Mouse (Mus musculus): ENCODE results near the gene Dlk2. TPM values are rescaled to one million over a fixed set of nuclear protein-coding genes. Genes with fewer than 3 reads are reported as not detected.

Gene Dlk2
- 1.5 and 2.0 TPM in 2 replicates for polyA plus RNA-seq (2016; fragmentation: Nextera tagmentation; extraction: Ambion mirVana)

DNA sequence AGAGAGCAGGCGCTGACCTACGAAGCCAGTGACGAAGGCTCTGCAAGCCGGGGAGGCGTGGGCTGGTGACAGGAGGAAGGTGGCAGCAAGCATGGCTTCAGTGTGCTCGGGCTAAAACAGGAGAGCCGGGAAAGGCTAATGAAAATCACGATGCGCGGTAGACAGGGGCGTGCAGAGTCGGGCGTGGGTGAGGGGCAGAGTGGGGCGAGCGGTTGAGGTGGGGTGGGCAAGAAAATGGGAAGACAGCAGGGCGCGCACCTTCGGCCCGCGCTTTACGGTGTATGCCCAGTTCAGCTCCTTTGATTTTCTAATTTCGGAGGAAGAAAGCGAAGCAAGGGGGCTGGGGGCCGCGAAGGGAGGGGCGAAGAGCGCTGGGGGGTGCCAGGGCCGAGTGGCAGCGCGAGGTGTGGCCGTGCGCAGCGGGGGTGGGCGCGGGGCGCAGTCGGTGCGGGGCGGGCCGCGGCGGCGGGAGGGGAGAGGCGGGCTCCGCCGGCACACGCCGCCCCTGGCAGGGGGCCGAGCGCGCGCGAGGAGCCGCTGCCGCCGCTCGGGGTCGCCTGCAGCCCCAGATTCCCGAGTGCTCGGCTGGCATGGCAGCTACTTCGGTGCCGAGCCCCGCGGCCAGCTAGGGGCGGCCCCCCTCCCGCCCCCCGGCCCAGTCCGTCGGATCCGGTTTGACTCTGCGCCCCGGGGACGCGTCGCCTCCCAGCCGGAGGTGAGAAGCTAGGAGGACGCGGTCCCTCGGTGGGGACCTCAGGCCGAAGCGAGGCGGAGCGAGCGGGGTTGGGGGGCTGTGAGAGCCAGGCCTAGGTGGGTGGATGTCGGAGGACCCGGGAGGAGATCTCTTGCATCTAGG lies at the start of gene Dlk2:
Gene Dlk2, plus strand, starts transcription at position 58 of the 856 bp plus-strand sequence.
- no peaks in the 10 kb centered on the region for H3K9me3 ChIP-seq
- no peaks in the 10 kb centered on the region for H3K36me3 ChIP-seq (replicated peaks)
- peak within 1 kb of the TSS; percentile 100 for H3K4me2 ChIP-seq
- H3K4me3 ChIP-seq (replicated peaks) = peak within 1 kb of the TSS; percentile 63
- no peak within 1 kb of the TSS for H3K27ac ChIP-seq
- peak; percentile 56 for ATAC-seq (ENCODE audit: low FRiP score)
- H3K9ac ChIP-seq = peak within 1 kb of the TSS; percentile 69
- under 1% methylated on average over 65 of the region's 86 CpGs for WGBS
- H3K4me1 ChIP-seq = peaks cover 23% of the 10 kb centered on the region
- peaks cover 74% of the 10 kb centered on the region for H3K27me3 ChIP-seq

GRCm38 (mm10) chr17:46247512-46248188 lies 49.6 kb upstream of the Dlk2 start, which contains the start of the genes Polr1c and Yipf3:
TSS of gene Polr1c (minus strand) at chr17:46248054.
TSS of gene Yipf3 (plus strand) at chr17:46248080.
- no peaks in the 10 kb centered on the region for H3K9me3 ChIP-seq
- H3K4me1 ChIP-seq = peaks cover 23% of the 10 kb centered on the region
- H3K27me3 ChIP-seq = no peaks in the 10 kb centered on the region
- under 1% methylated on average over 53 of the region's 53 CpGs for WGBS
- peak within 1 kb of the TSS; percentile 92 for H3K4me3 ChIP-seq (replicated peaks)
- H3K36me3 ChIP-seq (replicated peaks) = peaks cover 68% of the 10 kb centered on the region
- peak; percentile 94 for ATAC-seq (ENCODE audit: low FRiP score)
- H3K27ac ChIP-seq = peak within 1 kb of the TSS; percentile 84
- H3K4me2 ChIP-seq = peak within 1 kb of the TSS; percentile 76
- peak within 1 kb of the TSS; percentile 94 for H3K9ac ChIP-seq

DNA sequence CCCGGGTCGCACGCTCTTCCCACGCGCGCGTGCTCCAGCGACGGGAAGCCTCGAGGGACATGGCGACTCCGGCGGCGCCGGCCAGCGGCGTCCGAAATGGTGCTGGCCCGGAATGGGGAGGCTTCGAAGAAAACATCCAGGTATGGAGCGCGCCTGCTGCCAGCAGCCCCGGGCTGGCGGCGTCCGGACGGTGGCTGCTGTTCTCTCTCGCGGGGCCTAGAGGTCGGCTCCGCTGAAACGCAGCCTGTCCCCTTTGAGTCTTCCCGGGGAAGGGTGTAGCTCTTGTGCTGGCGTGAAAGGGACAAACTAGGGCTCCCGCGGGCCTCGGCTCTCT lies 49.1 kb upstream of the Dlk2 start:
- H3K4me1 ChIP-seq = peaks cover 24% of the 10 kb centered on the region
- peaks cover 63% of the 10 kb centered on the region for H3K36me3 ChIP-seq (replicated peaks)
- peak overlapping the region; percentile 76 for H3K4me2 ChIP-seq
- peak overlapping the region; percentile 92 for H3K4me3 ChIP-seq (replicated peaks)
- peak overlapping the region; percentile 84 for H3K27ac ChIP-seq
- no peaks in the 10 kb centered on the region for H3K9me3 ChIP-seq
- ATAC-seq (ENCODE audit: low FRiP score) = no peak; the same call in 1 of the 2 replicates
- no peaks in the 10 kb centered on the region for H3K27me3 ChIP-seq
- under 1% methylated on average over 37 of the region's 37 CpGs for WGBS
- H3K9ac ChIP-seq = peak overlapping the region; percentile 94

GRCm38 (mm10) chr17:46251174-46251573 lies 46.0 kb upstream of the Dlk2 start:
- H3K36me3 ChIP-seq (replicated peaks) = peaks cover 33% of the 10 kb centered on the region
- peaks cover 39% of the 10 kb centered on the region for H3K4me1 ChIP-seq
- no peak overlapping the region for H3K9ac ChIP-seq
- H3K27me3 ChIP-seq = peaks cover 22% of the 10 kb centered on the region
- WGBS = 79% methylated on average over 7 of the region's 7 CpGs
- H3K4me2 ChIP-seq = no peak overlapping the region
- no peak for ATAC-seq (ENCODE audit: low FRiP score)
- no peaks in the 10 kb centered on the region for H3K9me3 ChIP-seq
- H3K4me3 ChIP-seq (replicated peaks) = no peak overlapping the region
- no peak overlapping the region for H3K27ac ChIP-seq

DNA sequence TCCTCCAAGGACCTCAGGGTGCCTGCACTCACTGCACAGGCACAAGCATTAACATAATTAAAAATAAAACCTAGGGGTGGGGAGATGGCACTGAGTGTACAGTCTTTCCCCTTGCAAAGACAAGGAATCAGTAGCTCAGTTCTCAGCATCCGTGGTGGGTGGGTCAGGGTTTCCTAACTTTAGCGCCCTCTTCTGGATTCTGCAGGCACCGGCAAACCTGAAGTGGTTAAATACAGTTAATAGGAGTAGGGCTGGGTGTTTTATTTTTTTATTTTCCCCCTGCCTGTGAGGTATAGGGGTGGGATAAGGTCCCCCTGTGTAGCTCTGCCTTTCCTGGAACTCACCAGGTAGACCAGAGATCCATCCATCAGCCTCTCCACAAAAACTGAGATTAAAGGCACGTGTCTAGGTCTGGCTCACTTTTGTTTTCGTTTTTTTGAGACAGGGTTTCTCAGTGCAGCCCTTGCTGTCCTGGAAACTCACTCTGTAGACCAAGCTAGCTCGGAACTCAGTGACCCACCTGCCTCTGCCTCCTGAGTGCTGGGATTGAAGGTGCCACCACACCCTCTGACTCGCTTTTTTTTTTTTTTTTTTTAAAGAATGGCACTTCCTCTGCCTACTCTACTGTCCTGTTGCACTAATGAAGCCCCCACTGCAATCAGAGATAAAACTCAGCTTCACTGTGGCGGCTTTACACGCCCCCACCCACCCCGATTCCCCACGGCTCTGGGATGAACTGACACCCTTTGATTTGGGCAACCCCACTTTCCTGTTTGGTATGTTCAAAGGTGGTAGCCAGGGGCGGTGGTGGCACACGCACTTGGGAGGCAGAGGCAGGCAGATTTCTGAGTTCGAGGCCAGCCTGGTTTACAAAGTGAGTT lies 44.4 kb upstream of the Dlk2 start:
- H3K4me2 ChIP-seq = peak overlapping the region; percentile 99
- H3K9me3 ChIP-seq = no peaks in the 10 kb centered on the region
- H3K27me3 ChIP-seq = peaks cover 23% of the 10 kb centered on the region
- 57% methylated on average over 14 of the region's 14 CpGs for WGBS
- H3K27ac ChIP-seq = no peak overlapping the region; the same call in 1 of the 2 replicates
- ATAC-seq (ENCODE audit: low FRiP score) = 0 out of 2 replicates have a peak, but pooled peaks have one; percentile 0
- H3K4me1 ChIP-seq = peaks cover 31% of the 10 kb centered on the region
- H3K4me3 ChIP-seq (replicated peaks) = peak overlapping the region; percentile 72
- H3K36me3 ChIP-seq (replicated peaks) = peaks cover 46% of the 10 kb centered on the region
- peak overlapping the region; percentile 85 for H3K9ac ChIP-seq

- peak within 1 kb of the TSS; percentile 85 for H3K9ac ChIP-seq
- H3K4me3 ChIP-seq (replicated peaks) = peak within 1 kb of the TSS; percentile 72
- H3K4me2 ChIP-seq = peak within 1 kb of the TSS; percentile 99
- peaks cover 54% of the 10 kb centered on the region for H3K36me3 ChIP-seq (replicated peaks)
- no peaks in the 10 kb centered on the region for H3K9me3 ChIP-seq
- peak; percentile 91 for ATAC-seq (ENCODE audit: low FRiP score)
- H3K27ac ChIP-seq = peak within 1 kb of the TSS; percentile 75
- H3K4me1 ChIP-seq = peaks cover 29% of the 10 kb centered on the region
- H3K27me3 ChIP-seq = peaks cover 23% of the 10 kb centered on the region
- WGBS = 3% methylated on average over 41 of the region's 48 CpGs
Measured at GRCm38 (mm10) chr17:46253452-46254084, 43.7 kb upstream of the Dlk2 start, which contains the start of gene Lrrc73. TSS of gene Lrrc73 (plus strand) at chr17:46253531.

DNA sequence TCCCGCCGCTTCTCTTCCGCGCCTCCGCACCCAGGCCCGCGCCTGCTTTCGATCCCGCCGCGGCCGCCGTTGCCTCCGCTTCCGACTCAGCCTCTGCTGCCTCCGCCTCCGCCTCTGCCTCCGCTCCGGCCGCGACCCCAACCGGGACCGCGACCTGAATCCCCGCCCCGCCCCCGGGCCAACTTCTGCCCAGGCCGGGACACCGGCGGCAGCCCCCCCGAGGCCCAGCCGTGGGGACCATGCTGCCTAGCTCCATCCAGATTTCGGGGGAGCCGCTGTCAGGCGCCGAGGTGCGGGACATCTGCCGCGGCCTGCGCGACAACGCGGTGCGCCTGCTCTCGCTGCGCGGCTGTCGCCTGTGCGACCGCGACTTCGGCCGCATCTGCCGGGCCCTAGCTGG lies 43.1 kb upstream of the Dlk2 start:
- Histone ChIP-seq H3K4me1 (peaks cover 24% of the 10 kb centered on the region), H3K36me3 (replicated peaks) (peaks cover 59% of the 10 kb centered on the region), H3K27ac (peak overlapping the region; percentile 75), H3K4me3 (replicated peaks) (peak overlapping the region; percentile 72), H3K9ac (peak overlapping the region; percentile 85), H3K27me3 (peaks cover 23% of the 10 kb centered on the region), H3K9me3 (no peaks in the 10 kb centered on the region), H3K4me2 (peak overlapping the region; percentile 99)
- under 1% methylated on average over 40 of the region's 54 CpGs for WGBS
- ATAC-seq (ENCODE audit: low FRiP score) = peak; percentile 67

- ATAC-seq (ENCODE audit: low FRiP score) = no peak
Measured at GRCm38 (mm10) chr17:46255147-46255546, 42.1 kb upstream of the Dlk2 start.

DNA sequence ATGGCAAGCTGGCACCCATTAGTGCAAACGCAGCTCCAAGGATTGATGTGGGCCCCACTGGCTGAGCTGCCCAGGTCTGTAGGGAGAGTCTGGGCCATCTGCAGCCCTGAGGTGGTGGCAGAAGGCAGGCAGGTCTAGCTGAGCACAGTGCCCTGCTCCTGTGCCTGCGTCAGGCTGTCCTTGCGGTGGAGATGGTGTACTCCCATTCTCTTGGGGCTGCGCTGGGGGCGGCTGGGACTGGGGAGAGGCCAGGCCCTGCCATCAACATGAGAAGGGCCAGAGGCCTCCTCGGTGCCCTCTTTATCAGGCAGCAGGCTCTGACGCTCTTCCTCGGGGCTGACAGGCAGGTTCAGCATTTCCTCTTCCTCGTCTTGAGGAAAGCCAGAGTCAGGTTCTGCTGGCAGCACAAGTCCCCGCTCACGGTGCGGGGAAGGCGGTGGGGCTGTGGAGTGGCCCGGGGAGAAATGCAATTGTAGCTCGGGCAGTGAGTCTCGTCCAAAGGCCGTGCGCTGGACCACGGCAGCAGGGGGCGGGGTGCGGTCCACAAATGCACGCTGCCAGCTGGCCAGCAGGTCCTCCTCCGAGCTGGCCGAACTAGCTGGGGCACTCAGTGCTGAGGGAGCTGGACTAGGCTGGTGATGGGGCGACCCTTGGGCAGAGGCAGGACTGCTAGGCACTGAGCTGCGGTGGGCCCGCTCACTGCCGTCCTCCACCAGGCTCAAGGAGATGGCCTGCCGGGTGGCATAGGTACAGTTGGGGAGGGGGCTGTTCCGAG lies 38.8 kb upstream of the Dlk2 start:
- peaks cover 15% of the 10 kb centered on the region for H3K4me1 ChIP-seq
- WGBS = 87% methylated on average over 30 of the region's 30 CpGs
- H3K4me2 ChIP-seq = no peak overlapping the region
- no peak overlapping the region for H3K9ac ChIP-seq
- no peak overlapping the region for H3K27ac ChIP-seq
- peaks cover 23% of the 10 kb centered on the region for H3K27me3 ChIP-seq
- no peak for ATAC-seq (ENCODE audit: low FRiP score)
- no peak overlapping the region for H3K4me3 ChIP-seq (replicated peaks)
- no peaks in the 10 kb centered on the region for H3K9me3 ChIP-seq
- peaks cover 71% of the 10 kb centered on the region for H3K36me3 ChIP-seq (replicated peaks)

More at GRCm38 (mm10) chr17:46255147-46255546, 42.1 kb upstream of the Dlk2 start:
- H3K4me3 ChIP-seq (replicated peaks) = peak overlapping the region; percentile 72; the same call in 1 of the 2 replicates
- peaks cover 23% of the 10 kb centered on the region for H3K27me3 ChIP-seq
- peaks cover 20% of the 10 kb centered on the region for H3K4me1 ChIP-seq
- no peak overlapping the region for H3K9ac ChIP-seq
- no peak overlapping the region for H3K27ac ChIP-seq
- WGBS = 36% methylated on average over 6 of the region's 6 CpGs
- peaks cover 60% of the 10 kb centered on the region for H3K36me3 ChIP-seq (replicated peaks)
- H3K4me2 ChIP-seq = peak overlapping the region; percentile 99
- no peaks in the 10 kb centered on the region for H3K9me3 ChIP-seq

DNA sequence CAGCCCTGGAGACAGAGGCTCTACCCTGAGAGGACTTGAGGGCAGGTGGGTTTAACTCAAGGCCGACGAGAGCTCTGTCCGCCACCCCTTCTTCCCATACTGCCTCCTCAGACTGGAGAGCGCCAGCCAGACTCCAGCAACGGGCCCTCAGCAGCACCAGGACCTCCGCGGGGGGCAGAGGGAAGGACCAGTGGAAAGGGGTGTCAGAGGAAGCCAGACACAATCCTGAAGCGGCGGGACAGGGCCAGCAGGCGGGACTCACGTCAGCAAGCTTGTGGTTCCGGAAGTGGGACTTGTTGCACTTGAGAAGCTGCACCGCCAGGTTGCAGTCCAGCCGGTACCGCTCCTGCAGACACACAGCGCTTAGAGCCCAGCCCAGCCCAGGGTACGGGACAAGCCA lies 37.5 kb upstream of the Dlk2 start:
- WGBS = 88% methylated on average over 17 of the region's 17 CpGs
- peaks cover 83% of the 10 kb centered on the region for H3K36me3 ChIP-seq (replicated peaks)

More for the DNA sequence above, 37.5 kb upstream of the Dlk2 start:
- ATAC-seq (ENCODE audit: low FRiP score) = no peak
- Histone ChIP-seq H3K9me3 (no peaks in the 10 kb centered on the region), H3K27ac (no peak overlapping the region), H3K27me3 (peaks cover 16% of the 10 kb centered on the region), H3K4me3 (replicated peaks) (no peak overlapping the region), H3K4me2 (no peak overlapping the region), H3K4me1 (peaks cover 7% of the 10 kb centered on the region), H3K9ac (no peak overlapping the region)

Measured in forebrain, embryonic 12.5 days (tissue).